Comparison of ENCODE assay signal across 8 mouse cellular contexts in genomic region chr12:18609835-18610234, GRCm38 (mm10).
DNase-seq lines count a peak whose midpoint lies in the region; ATAC-seq lines count a peak whose summit lies in the region.

No protein-coding gene starts in this region.

- no peaks in the 10 kb centered on the region for H3K4me1 ChIP-seq in intestine, embryonic 15.5 days (replicated peaks)

- H3K9me3 ChIP-seq in intestine, embryonic 15.5 days: no peaks in the 10 kb centered on the region

- H3K9ac ChIP-seq in intestine, embryonic 15.5 days: peak overlapping the region; percentile 62

- H3K36me3 ChIP-seq in intestine, embryonic 15.5 days: no peaks in the 10 kb centered on the region

- peak overlapping the region; percentile 66 for H3K4me3 ChIP-seq in intestine, embryonic 15.5 days (replicated peaks)

- H3K4me2 ChIP-seq in intestine, embryonic 15.5 days (replicated peaks): peak overlapping the region; percentile 68

- WGBS in intestine, embryonic 15.5 days: under 1% methylated on average over 25 of the region's 38 CpGs

- H3K27ac ChIP-seq in intestine, embryonic 15.5 days: peak overlapping the region; percentile 78

- H3K27me3 ChIP-seq in intestine, embryonic 15.5 days (replicated peaks): no peaks in the 10 kb centered on the region

- DNase-seq in ZHBTc4 (ENCODE audit: low read depth, low spot score): peak; percentile 22
- peak; percentile 87 for DNase-seq in embryo, embryonic 9.5 days (ENCODE audit: extremely low spot score)
- peak; percentile 24 for DNase-seq in left cerebral cortex, postnatal 4 days
- DNase-seq in mesoderm, embryonic 11.5 days (ENCODE audit: low read depth, low spot score): peak; percentile 63
- peak; percentile 8 to 15 for DNase-seq in right cerebral cortex, postnatal 36 days (ENCODE audit: low spot score in 2 of 2)
- DNase-seq in urinary bladder, postnatal 36 days (ENCODE audit: low spot score in 2 of 2): peak; percentile 43 to 71

- peak; percentile 100 for ATAC-seq in granulocyte monocyte progenitor cell, adult 5-6 weeks (replicated peaks; ENCODE audit: poor library complexity, severe bottlenecking)
- peak; percentile 100 for ATAC-seq in intestine, embryonic 15.5 days

- intact Hi-C loops in left cerebral cortex, postnatal 4 days (cut with DNase I): no loop called here

Comparison
In these comparisons a context has a peak if more than half of its experiments do, and no peak if none do; other contexts are left out.
1. Peak in every context shown above with its lines: DNase-seq, ATAC-seq, H3K4me3 ChIP-seq and H3K27ac ChIP-seq.
2. DNase-seq: peak in every context shown above with its lines; median percentile 87 in embryo, embryonic 9.5 days; 63 in mesoderm, embryonic 11.5 days; 57 in urinary bladder, postnatal 36 days; 24 in left cerebral cortex, postnatal 4 days; 22 in ZHBTc4; 12 in right cerebral cortex, postnatal 36 days.